Mouse (Mus musculus) neutrophil, adult 83 days (primary cell): Measurements from ENCODE around the gene Wdr95. TPM values are rescaled to one million over a fixed set of nuclear protein-coding genes. Genes with fewer than 3 reads are reported as not detected.

Experiments
- total RNA-seq, 2 experiments: library from RNA; stranded (reverse); gene quantifications; one replicate each; pipeline ENCODE4 v1.2.4; 2023

The Wdr95 gene
- not detected for total RNA-seq

GRCm38 (mm10) chr5:149527999-149528729 is at the start of gene Wdr95:
Gene Wdr95 (plus strand): TSS chr5:149528679.

GRCm38 (mm10) chr5:149636075-149636920 is 107.8 kb downstream of the Wdr95 start, which contains the start of gene Hsph1:
Gene Hsph1 (minus strand): TSS chr5:149636376.

Other genes starting within 250 kb of the Wdr95 start
- gene Medag, start 116.9 kb upstream of the Wdr95 start, total RNA-seq = not detected
- not detected for gene Tex26, start 89.0 kb upstream of the Wdr95 start, total RNA-seq
- gene Hsph1, start 107.7 kb downstream of the Wdr95 start, total RNA-seq = 10 to 100 TPM; 30.8 to 47.1 TPM
- 1 to 10 TPM; 4.5 to 5.0 TPM for gene B3glct, start 149.6 kb downstream of the Wdr95 start, total RNA-seq